Mouse (Mus musculus): Measurements from ENCODE around the gene Rab14. TPM values are rescaled to one million over a fixed set of nuclear protein-coding genes. Genes with fewer than 3 reads are reported as not detected.

Rab14 gene
- 100 to 1,000 TPM; 215 to 240 (median 217) TPM for total RNA-seq (2022)

- DNase-seq (ENCODE audit: low spot score in 2 of 2), result peak; percentile 99
Observed at GRCm38 (mm10) chr2:35200898-35201668, at the start of gene Rab14. Rab14 (minus strand) TSS chr2:35201120.

GRCm38 (mm10) chr2:35247763-35248162 lies 46.8 kb upstream of the Rab14 start:
- no peak for DNase-seq (ENCODE audit: low spot score in 2 of 2)

DNA sequence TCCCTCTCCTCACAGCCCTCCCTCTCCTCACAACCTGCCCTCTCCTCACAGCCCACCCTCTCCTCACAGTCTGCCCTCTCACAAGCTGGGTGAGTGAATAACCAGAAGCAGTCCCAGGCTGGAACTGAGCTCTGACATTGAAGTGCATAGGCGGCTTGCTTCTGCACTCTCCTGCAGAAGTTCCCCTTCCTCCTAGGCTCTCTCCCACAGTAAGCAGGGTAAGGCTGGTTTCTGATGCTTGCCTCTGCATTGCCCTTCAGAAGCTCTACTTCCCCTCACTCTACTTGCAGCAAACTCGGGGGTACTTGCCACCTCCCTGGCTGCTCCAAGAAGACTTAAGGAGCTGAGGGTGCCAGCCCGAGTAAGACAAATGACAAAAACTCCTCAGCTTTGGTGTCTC lies 43.3 kb upstream of the Rab14 start:
- DNase-seq (ENCODE audit: low spot score in 2 of 2), result no peak

DNA sequence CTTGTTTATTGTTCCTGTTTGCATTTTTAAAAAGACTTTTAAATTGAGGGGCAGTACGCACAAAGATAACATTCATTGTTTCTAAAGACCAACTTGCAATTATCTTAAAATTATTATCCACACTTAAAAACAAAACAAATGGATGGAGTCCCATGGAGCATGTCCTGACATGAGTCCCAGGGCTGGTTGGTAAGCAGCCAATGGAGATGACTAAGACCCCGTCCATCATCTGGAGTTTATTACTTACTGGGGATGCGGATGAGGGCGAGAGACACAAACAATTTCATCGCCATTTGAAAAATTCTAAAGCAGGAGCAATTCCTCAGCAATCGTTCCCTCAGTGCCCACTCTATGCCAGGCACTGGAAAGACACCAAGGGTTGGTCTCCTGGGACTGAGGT lies 34.1 kb upstream of the Rab14 start:
- DNase-seq (ENCODE audit: low spot score in 2 of 2), result no peak

- no peak for DNase-seq (ENCODE audit: low spot score in 2 of 2)
Observed at GRCm38 (mm10) chr2:35233898-35234297, 33.0 kb upstream of the Rab14 start.

DNA sequence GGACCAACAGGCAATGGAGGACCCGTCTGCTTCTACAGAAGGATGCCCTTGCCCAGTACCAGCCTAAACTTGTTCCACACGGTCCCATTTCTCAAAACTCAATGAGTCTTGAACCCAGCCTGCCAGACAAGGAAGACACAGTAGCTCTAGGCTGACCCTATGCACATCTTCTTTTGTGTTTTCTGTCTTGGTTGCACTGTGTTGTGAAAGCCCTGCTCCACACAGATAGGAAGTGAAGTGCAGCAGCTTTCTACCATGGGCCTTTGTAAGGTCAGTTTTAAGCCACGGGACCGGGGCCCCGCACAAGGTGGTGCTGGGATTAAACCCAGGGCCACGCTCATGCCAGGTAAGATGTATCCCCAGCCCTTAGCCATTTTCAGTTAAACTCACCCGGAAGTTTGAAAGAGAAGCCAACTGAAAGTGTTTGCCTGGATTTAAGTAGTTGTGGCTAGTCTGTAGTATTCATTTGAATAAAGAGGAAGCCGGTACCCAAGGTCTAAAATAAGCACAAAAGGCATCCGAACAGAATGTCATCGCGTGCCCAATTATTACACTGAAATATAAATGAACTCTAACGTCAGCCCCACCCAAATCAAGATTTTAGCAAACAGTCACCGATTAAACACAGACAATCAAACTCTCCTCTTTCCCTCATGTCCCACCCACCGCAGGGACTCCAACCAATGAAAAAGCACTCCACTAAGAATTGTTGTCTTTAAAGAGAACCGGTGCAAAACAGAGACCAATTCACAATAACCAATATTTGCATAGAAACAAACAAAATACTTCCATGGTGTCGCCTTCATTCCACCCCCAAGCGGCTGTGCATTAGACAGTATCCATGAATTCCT lies 31.9 kb upstream of the Rab14 start:
- no peak for DNase-seq (ENCODE audit: low spot score in 2 of 2)

- DNase-seq (ENCODE audit: low spot score in 2 of 2), result no peak
Observed at GRCm38 (mm10) chr2:35231871-35232270, 31.0 kb upstream of the Rab14 start.

DNA sequence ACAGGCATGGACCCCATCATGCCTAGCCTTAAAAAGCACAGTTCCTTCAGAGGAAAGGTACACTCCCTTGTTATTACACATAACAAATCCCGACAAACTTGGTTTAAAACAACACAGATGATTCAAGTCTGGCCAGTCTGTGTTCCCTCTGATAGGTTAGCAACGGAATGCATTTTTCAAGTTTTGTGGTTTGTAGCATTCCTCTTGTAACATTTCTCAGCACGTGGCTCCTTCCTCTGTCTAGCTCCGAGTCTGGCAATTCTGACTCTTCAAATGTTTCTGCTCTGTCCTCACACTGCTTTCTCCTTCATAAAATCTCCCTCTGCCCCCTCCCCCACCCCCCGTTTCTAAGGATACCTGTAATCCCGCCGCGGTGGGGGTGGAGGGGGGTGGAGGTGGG lies 29.3 kb upstream of the Rab14 start:
- DNase-seq (ENCODE audit: low spot score in 2 of 2), result no peak

GRCm38 (mm10) chr2:35228145-35228544 lies 27.2 kb upstream of the Rab14 start:
- no peak for DNase-seq (ENCODE audit: low spot score in 2 of 2)

GRCm38 (mm10) chr2:35224285-35224684 lies 23.4 kb upstream of the Rab14 start:
- DNase-seq (ENCODE audit: low spot score in 2 of 2), result no peak

DNA sequence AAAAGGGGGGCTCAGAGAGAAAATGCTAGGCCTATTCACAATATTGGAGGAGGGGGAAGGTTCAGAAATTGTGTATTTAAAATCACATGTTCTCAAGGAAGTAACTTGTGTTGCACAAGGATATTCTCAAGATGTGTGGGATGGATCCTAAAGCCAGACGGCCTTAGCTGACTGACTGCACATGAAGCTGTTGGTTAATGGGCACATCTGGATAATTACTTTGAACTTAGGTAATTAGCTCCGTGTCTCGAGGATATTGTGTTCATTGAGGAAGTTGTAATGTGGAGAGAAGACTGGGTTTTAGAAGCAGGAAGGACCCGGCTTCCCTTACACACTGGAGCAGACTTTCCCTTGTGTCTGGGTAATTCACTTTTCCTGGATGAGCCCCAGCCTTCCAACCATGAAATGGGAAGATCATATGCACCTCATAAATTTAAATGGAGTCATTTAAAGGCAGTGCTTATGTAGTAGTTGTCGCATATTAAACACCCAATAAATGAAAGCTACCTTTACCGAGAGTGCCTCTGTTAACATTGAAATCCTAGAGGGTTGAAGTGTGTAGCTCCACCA lies 22.0 kb upstream of the Rab14 start:
- DNase-seq (ENCODE audit: low spot score in 2 of 2), result no peak

DNA sequence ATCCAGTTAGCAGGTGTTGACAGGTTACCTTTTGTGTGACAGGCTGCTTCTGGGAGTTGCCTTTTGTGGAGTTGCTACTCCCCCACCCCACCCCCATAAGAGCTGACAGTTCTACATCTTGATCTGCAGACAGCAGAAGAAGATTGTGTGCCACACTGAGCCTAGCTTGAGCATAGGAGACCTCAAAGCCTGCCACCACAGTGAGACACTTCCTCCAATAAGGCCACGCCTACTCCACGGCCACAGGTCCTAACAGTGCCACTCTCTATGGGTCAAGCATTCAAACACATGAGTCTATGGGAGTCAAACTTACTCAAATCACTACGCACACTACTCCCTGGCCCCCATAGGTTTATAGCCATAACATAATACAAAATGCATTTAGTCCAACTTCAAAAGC lies 17.8 kb upstream of the Rab14 start:
- DNase-seq (ENCODE audit: low spot score in 2 of 2), result no peak

- DNase-seq (ENCODE audit: low spot score in 2 of 2), result no peak
Observed at GRCm38 (mm10) chr2:35216701-35217100, 15.8 kb upstream of the Rab14 start.

- peak in 1 of 2 experiments; percentile 10 for DNase-seq (ENCODE audit: low spot score in 2 of 2)
Observed at GRCm38 (mm10) chr2:35215363-35215762, 14.4 kb upstream of the Rab14 start.

GRCm38 (mm10) chr2:35214881-35215358 lies 14.0 kb upstream of the Rab14 start:
- DNase-seq (ENCODE audit: low spot score in 2 of 2), result peak; percentile 73 to 91

GRCm38 (mm10) chr2:35213345-35213910 lies 12.5 kb upstream of the Rab14 start:
- no peak for DNase-seq (ENCODE audit: low spot score in 2 of 2)

- DNase-seq (ENCODE audit: low spot score in 2 of 2), result no peak
Observed at GRCm38 (mm10) chr2:35211681-35212080, 10.8 kb upstream of the Rab14 start.

- no peak for DNase-seq (ENCODE audit: low spot score in 2 of 2)
Observed at GRCm38 (mm10) chr2:35208931-35209665, 8.2 kb upstream of the Rab14 start.

- DNase-seq (ENCODE audit: low spot score in 2 of 2), result no peak
Observed at GRCm38 (mm10) chr2:35208054-35208453, 7.1 kb upstream of the Rab14 start.

- DNase-seq (ENCODE audit: low spot score in 2 of 2), result no peak
Observed at GRCm38 (mm10) chr2:35206761-35207160, 5.8 kb upstream of the Rab14 start.

DNA sequence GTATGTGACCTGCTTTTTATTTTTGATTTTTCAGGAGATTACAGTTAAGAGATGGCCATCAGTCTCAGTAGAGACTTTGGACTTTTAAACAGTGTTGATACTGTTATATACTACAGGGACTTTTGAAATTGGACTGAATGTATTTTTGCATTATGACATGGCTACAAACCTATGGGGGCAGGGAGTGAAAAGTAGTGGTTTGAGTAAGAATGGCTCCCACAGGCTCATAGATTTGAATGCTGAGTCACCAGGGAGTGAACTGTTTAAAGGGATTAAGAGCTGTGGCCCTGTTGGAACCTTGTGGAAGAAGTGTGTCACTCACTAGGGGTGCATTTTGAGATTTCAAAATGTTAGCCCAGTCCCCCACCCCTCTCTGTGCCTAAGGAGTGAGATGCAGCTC lies 2.8 kb upstream of the Rab14 start:
- DNase-seq (ENCODE audit: low spot score in 2 of 2), result no peak
